Mouse (Mus musculus) erythroblast, embryonic 14.5 days (primary cell): ENCODE results near the gene Hcn1.

Experiments
- GATA1 ChIP-seq: IDR thresholded peaks from 2 replicates; pipeline ENCODE4 v1.6.1; 2012; ENCODE audit warnings: low read length, inconsistent platforms, mixed read lengths
- TAL1 ChIP-seq: IDR thresholded peaks from 3 replicates; pipeline ENCODE4 v1.6.1; 2012; ENCODE audit warnings: low read length, inconsistent platforms, mixed read lengths

- TF ChIP-seq TAL1 (no peak), GATA1 (no peak)
Measured at GRCm38 (mm10) chr13:117842366-117842765, 240.2 kb downstream of the Hcn1 start.
